Mouse (Mus musculus) MEL (cell line): ENCODE results near the gene Sptbn4. TPM values are rescaled to one million over a fixed set of nuclear protein-coding genes. Genes with fewer than 3 reads are reported as not detected.
A peak's percentile ranks its signal among the peaks of the same experiment; 100 is the strongest.

ENCODE experiments used
- DNase-seq: peaks from one replicate; pipeline ENCODE4 v3.0.0; 2011; ENCODE audit warnings: low read depth, low spot score
- H3K27ac ChIP-seq: 2 replicates; pipeline ENCODE4 v1.5.1; 2012; ENCODE audit warnings: low read depth, mild to moderate bottlenecking, control low read depth, low read length, moderate library complexity; ENCODE audit not compliant: control insufficient read depth
- H3K27me3 ChIP-seq, 2 experiments: fragments of 150-350 bp in 1 of 2; sonication (generic) in 1 of 2; 2 replicates each; pipeline ENCODE4 v1.6.1; 2012; ENCODE audit warnings: low read length in 2 of 2, mild to moderate bottlenecking in 2 of 2, improper control_type of control experiment in 1 of 2, moderate library complexity in 1 of 2; ENCODE audit not compliant: insufficient read depth in 2 of 2, control insufficient read depth in 1 of 2
- H3K36me3 ChIP-seq, 2 experiments: 2 replicates each; pipeline ENCODE4 v1.6.1; 2012 to 2014; ENCODE audit warnings: low read length in 2 of 2, improper control_type of control experiment in 1 of 2, inconsistent platforms in 1 of 2, mild to moderate bottlenecking in 1 of 2; ENCODE audit not compliant: insufficient read depth in 2 of 2, control insufficient read depth in 1 of 2
- H3K4me1 ChIP-seq, 2 experiments: fragments of 150-350 bp in 1 of 2; sonication (generic) in 1 of 2; 2 replicates each; pipeline ENCODE4 v1.6.1; 2012; ENCODE audit warnings: low read length in 2 of 2, improper control_type of control experiment in 1 of 2, mild to moderate bottlenecking in 1 of 2; ENCODE audit not compliant: insufficient read depth in 2 of 2, control insufficient read depth in 1 of 2
- H3K4me3 ChIP-seq, 2 experiments: fragments of 150-350 bp in 1 of 2; sonication (generic) in 1 of 2; 2 replicates each; pipeline ENCODE4 v1.5.1; 2012; ENCODE audit warnings: low read depth in 2 of 2, low read length in 2 of 2, mild to moderate bottlenecking in 2 of 2, moderate library complexity in 2 of 2, control low read depth in 1 of 2, improper control_type of control experiment in 1 of 2; ENCODE audit not compliant: control insufficient read depth in 1 of 2, insufficient read depth in 1 of 2
- H3K79me2 ChIP-seq: 2 replicates; pipeline ENCODE4 v1.6.1; 2012; ENCODE audit warnings: mild to moderate bottlenecking, low read length, moderate library complexity; ENCODE audit not compliant: control insufficient read depth, poor library complexity, insufficient read depth
- H3K9ac ChIP-seq: 2 replicates; pipeline ENCODE4 v1.6.1; 2012; ENCODE audit warnings: low read depth, mild to moderate bottlenecking, control low read depth, low read length, moderate library complexity; ENCODE audit not compliant: control insufficient read depth, poor library complexity, severe bottlenecking
- H3K9me3 ChIP-seq: fragments of 150-350 bp; sonication (generic); replicated peaks from 2 replicates; pipeline ENCODE4 v1.6.1; 2012; ENCODE audit warnings: mild to moderate bottlenecking, low read length, improper control_type of control experiment, moderate library complexity; ENCODE audit not compliant: insufficient read depth
- CHD1 ChIP-seq: IDR thresholded peaks from 2 replicates; pipeline ENCODE4 v1.6.1; 2012; ENCODE audit warnings: low read depth, mild to moderate bottlenecking, inconsistent platforms, low read length, improper control_type of control experiment
- CHD2 ChIP-seq: IDR thresholded peaks from 2 replicates; pipeline ENCODE4 v1.6.1; 2011; ENCODE audit warnings: low read length, improper control_type of control experiment
- E2F4 ChIP-seq: IDR thresholded peaks from 2 replicates; pipeline ENCODE4 v1.6.1; 2011; ENCODE audit warnings: low read depth, low read length, improper control_type of control experiment, borderline replicate concordance
- ELF1 ChIP-seq: IDR thresholded peaks from 2 replicates; pipeline ENCODE4 v1.6.1; 2014; ENCODE audit warnings: low read depth, mild to moderate bottlenecking, inconsistent platforms, low read length, improper control_type of control experiment, moderate library complexity
- EP300 ChIP-seq, 2 experiments: IDR thresholded peaks; 2 replicates each; pipeline ENCODE4 v1.6.1; 2011; ENCODE audit warnings: improper control_type of control experiment in 2 of 2, low read length in 2 of 2, low read depth in 1 of 2, mild to moderate bottlenecking in 1 of 2
- ETS1 ChIP-seq: IDR thresholded peaks from 2 replicates; pipeline ENCODE4 v1.6.1; 2012; ENCODE audit warnings: low read depth, mild to moderate bottlenecking, inconsistent platforms, low read length, improper control_type of control experiment, moderate library complexity
- JUND ChIP-seq: IDR thresholded peaks from 2 replicates; pipeline ENCODE4 v1.6.1; 2011; ENCODE audit warnings: low read depth, mild to moderate bottlenecking, improper control_type of control experiment, low read length
- MAX ChIP-seq: IDR thresholded peaks from 2 replicates; pipeline ENCODE4 v1.6.1; 2011; ENCODE audit warnings: low read length, improper control_type of control experiment
- MAZ ChIP-seq: IDR thresholded peaks from 2 replicates; pipeline ENCODE4 v1.6.1; 2012; ENCODE audit warnings: low read depth, mild to moderate bottlenecking, inconsistent platforms, low read length, improper control_type of control experiment
- MYB ChIP-seq: IDR thresholded peaks from 2 replicates; pipeline ENCODE4 v1.6.1; 2011; ENCODE audit warnings: mild to moderate bottlenecking, low read depth, low read length, improper control_type of control experiment
- NELFE ChIP-seq: IDR thresholded peaks from 2 replicates; pipeline ENCODE4 v1.6.1; 2011; ENCODE audit warnings: low read depth, low read length, improper control_type of control experiment
- NRF1 ChIP-seq: IDR thresholded peaks from 2 replicates; pipeline ENCODE4 v1.6.1; 2014; ENCODE audit warnings: low read depth, mild to moderate bottlenecking, inconsistent platforms, low read length, improper control_type of control experiment, moderate library complexity; ENCODE audit not compliant: poor library complexity, insufficient read depth, severe bottlenecking
- POLR2AphosphoS2 ChIP-seq: IDR thresholded peaks from 2 replicates; pipeline ENCODE4 v1.6.1; 2011; ENCODE audit warnings: low read length, improper control_type of control experiment
- SIN3A ChIP-seq: IDR thresholded peaks from 2 replicates; pipeline ENCODE4 v1.6.1; 2012; ENCODE audit warnings: low read length, improper control_type of control experiment, inconsistent platforms
- TBP ChIP-seq: IDR thresholded peaks from 2 replicates; pipeline ENCODE4 v1.8.0; 2011; ENCODE audit warnings: low read depth, low read length, improper control_type of control experiment
- USF1 ChIP-seq: IDR thresholded peaks from 2 replicates; pipeline ENCODE4 v1.6.1; 2014; ENCODE audit warnings: low read depth, mild to moderate bottlenecking, inconsistent platforms, low read length, improper control_type of control experiment, moderate library complexity
- USF2 ChIP-seq, 2 experiments: IDR thresholded peaks; 2 replicates each; pipeline ENCODE4 v1.6.1; 2011 to 2012; ENCODE audit warnings: improper control_type of control experiment in 2 of 2, low read length in 2 of 2, borderline replicate concordance in 1 of 2, inconsistent platforms in 1 of 2, low read depth in 1 of 2, mild to moderate bottlenecking in 1 of 2; ENCODE audit not compliant: insufficient read depth in 1 of 2
- ZNF384 ChIP-seq: IDR thresholded peaks from 2 replicates; pipeline ENCODE4 v1.6.1; 2012; ENCODE audit warnings: low read depth, mild to moderate bottlenecking, inconsistent platforms, low read length, improper control_type of control experiment
- polyA plus RNA-seq, 2 experiments: library from polyadenylated mRNA; stranded (reverse) in 1 of 2; unstranded in 1 of 2; fragments of >175 nt in 1 of 2; fragments of >200 nt in 1 of 2; gene quantifications; 2 replicates each; pipeline versions ENCODE4 v1.2.1 to v1.2.4; 2012; ENCODE audit warnings: low replicate concordance in 2 of 2, low read depth in 1 of 2; ENCODE audit not compliant: insufficient read length in 2 of 2, insufficient read depth in 1 of 2, missing spikeins in 1 of 2
- total RNA-seq: library from RNA; depleted of rRNA; stranded (reverse); fragments of 300-350 nt; gene quantifications from 2 replicates; pipeline ENCODE4 v1.2.3, GENCODE M21; 2012

Sptbn4 gene
- total and polyA plus RNA-seq, 3 experiments, result 0.19 to 0.68 TPM; not detected in 1

DNA sequence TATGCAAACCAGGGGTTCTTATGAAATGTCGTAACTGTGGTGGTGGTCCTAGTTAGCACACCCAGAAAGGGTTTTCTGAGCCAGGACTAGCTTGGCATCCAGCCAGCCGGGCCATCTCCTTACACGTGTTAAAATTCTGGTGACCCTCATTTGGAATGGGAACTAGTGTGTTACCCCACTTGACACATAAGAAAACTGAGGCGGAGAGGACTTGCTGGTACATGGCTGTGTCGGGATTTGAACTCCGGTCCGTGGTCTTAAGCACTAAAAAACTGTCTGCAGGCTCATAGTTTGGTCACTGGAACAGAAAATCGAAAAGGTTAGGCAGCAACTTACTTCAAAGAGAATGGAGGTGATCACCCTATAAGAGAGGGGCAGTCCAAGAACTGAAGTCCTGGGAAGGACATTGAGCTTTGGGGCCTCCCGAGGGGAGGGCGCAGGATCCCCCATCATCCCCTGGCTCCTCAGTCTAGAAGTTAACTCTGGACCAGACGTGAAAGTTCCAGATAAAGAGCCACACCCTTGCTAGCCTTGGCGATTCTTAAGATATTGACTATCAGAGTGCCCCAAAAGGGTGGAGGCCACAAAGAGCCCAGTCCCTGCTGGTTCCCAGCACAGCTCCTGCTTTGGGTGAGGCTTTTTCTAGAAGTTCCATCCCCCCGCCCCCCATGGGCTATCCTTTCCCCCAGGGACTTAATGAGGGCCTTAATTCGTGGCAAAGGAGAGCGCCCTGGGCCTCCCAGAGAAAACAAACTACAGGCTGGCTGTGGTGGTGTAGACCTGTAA, 1.1 kb upstream of the Sptbn4 start (continued):
- TF ChIP-seq ZNF384 (no peak), ELF1 (no peak), NRF1 (no peak), JUND (no peak), E2F4 (peak; percentile 37; the same call in 1 of the 2 replicates), MAZ (peak; percentile 80), EP300 (IDR thresholded peaks at IDR 0.05; ENCODE audit: low read depth in 1 of 2, low read length in 2 of 2) (peak; percentile 84 to 92), ETS1 (peak; percentile 71), MYB (no peak)

DNA sequence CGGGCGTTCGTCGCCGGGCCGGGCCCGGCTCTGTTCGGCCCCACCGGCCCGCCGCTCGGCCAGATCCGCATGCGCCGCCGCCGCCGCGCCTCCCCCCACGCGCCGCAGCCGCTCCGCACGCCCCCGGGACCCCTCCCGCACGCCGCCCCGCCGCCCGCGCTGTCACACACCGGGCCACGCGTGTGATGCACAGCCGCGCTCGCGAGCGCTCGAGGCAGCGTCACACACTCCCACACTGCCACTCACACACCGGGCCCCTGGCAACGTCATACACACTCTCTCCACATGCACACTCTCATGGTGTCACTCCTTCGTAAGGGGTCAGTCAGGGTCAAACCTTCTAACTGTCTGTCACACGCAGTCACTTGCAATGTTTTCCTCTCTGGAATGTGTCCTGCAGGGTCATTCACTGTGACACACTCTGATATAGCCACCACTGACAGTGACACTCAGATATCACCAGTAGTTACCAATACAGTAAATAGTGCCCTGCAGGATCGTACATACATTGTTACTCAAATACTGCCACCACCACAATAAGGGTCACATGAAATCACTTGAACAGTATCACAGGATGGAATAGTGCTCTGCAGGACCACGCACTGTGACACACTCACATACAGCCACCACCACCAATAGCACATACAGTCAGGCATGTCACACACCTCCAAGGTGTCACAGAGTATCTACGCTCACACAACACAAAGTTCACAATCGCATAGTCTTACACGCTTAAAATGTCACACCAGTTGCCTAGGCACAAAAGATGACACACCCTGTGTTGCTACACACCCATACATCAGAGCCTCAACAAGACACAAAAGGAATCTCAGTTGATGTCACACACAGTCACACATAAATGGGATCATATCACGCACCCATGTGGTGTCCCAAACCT, 716 bp downstream of the Sptbn4 start:
- Histone ChIP-seq H3K36me3 (peaks cover 0 to 19% of the 10 kb centered on the region in 2 experiments; a peak in 2 of 4 replicates), H3K4me3 (peak overlapping the region; percentile 52 to 70), H3K27ac (no peak overlapping the region), H3K79me2 (peaks cover 11% of the 10 kb centered on the region), H3K9ac (peak overlapping the region; percentile 27; the same call in 1 of the 2 replicates), H3K4me1 (peaks cover 4 to 23% of the 10 kb centered on the region in 2 experiments), H3K9me3 (no peaks in the 10 kb centered on the region), H3K27me3 (peaks cover 2 to 4% of the 10 kb centered on the region in 2 experiments; a peak in 3 of 4 replicates)
- 0 out of 2 replicates have a peak, but pooled peaks have one; percentile 28 for TF ChIP-seq SIN3A
- no peak for TF ChIP-seq CHD1
- DNase-seq, result peak; percentile 34

DNA sequence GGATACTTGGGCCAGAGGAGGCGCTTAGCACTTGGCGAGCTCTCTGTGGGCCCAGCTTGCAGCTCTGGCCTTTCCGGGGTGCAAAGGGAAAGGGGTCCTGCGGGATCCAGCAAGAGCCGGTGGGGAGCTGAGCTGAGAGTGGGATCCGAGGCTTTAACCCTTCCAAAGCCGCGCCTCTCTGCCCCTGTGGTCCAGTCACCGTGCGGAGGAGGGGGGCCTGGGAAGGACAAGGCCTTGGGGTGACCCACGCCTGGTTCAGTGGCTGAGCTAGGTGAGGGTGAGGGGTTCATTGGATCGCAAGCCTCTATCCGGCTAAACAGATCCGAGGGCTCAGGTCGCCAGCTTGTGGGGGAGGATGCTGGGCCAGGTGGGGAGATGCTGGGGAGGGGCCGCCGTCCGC, 1.4 kb downstream of the Sptbn4 start:
- Histone ChIP-seq H3K27ac (no peak overlapping the region), H3K9me3 (no peaks in the 10 kb centered on the region), H3K4me3 (peak overlapping the region in 1 of 2 experiments; percentile 16; a peak in 1 of 4 replicates), H3K27me3 (peaks cover 2 to 4% of the 10 kb centered on the region in 2 experiments; a peak in 3 of 4 replicates), H3K79me2 (peaks cover 11% of the 10 kb centered on the region), H3K36me3 (peaks cover 0 to 14% of the 10 kb centered on the region in 2 experiments; a peak in 2 of 4 replicates), H3K4me1 (peaks cover 4 to 19% of the 10 kb centered on the region in 2 experiments), H3K9ac (peak overlapping the region; percentile 27)
- no peak for DNase-seq
- TF ChIP-seq POLR2AphosphoS2 (no peak), CHD1 (no peak), USF2 (IDR thresholded peaks at IDR 0.05; ENCODE audit: borderline replicate concordance in 1 of 2, insufficient read depth in 1 of 2, low read depth in 1 of 2, low read length in 2 of 2) (no peak), NELFE (no peak), EP300 (IDR thresholded peaks at IDR 0.05; ENCODE audit: low read depth in 1 of 2, low read length in 2 of 2) (no peak), ZNF384 (no peak), MAX (no peak), MYB (no peak), ETS1 (no peak), CHD2 (no peak), TBP (no peak), SIN3A (no peak), USF1 (no peak), E2F4 (no peak)
